Mouse (Mus musculus) adrenal gland, adult (tissue): ENCODE data around the gene Il17rc.

Source experiments
- DNase-seq, 2 experiments: peaks; one replicate each; pipeline ENCODE4 v3.0.0; 2022 to 2023; ENCODE audit warnings: low spot score in 1 of 2; ENCODE audit not compliant: inconsistent age in 2 of 2

Gene Il17rc

GRCm38 (mm10) chr6:113447639-113448038 is 23.6 kb upstream of the Il17rc start:
- no peak for DNase-seq

- no peak for DNase-seq
These were observed 19.4 kb upstream of the Il17rc start for GRCm38 (mm10) chr6:113451839-113452238.

- DNase-seq = no peak
These were observed 16.2 kb upstream of the Il17rc start for GRCm38 (mm10) chr6:113455007-113455406.

- DNase-seq = no peak
These were observed 13.2 kb upstream of the Il17rc start, which contains the start of gene Il17re for GRCm38 (mm10) chr6:113457952-113458534. TSS of gene Il17re (plus strand) at chr6:113458484.

GRCm38 (mm10) chr6:113458635-113459034 is 12.6 kb upstream of the Il17rc start:
- DNase-seq = no peak

- DNase-seq = no peak
These were observed 7.2 kb upstream of the Il17rc start for GRCm38 (mm10) chr6:113464040-113464439.

GRCm38 (mm10) chr6:113465602-113466001 is 5.6 kb upstream of the Il17rc start:
- no peak for DNase-seq

- DNase-seq = no peak
These were observed 2.7 kb upstream of the Il17rc start for GRCm38 (mm10) chr6:113468512-113468911.

- peak; percentile 68 to 89 for DNase-seq
These were observed 2.2 kb upstream of the Il17rc start for GRCm38 (mm10) chr6:113469021-113469420.

- peak; percentile 77 to 92 for DNase-seq
These were observed 1.8 kb upstream of the Il17rc start for GRCm38 (mm10) chr6:113469432-113469831.

GRCm38 (mm10) chr6:113472061-113472460 is 834 bp downstream of the Il17rc start:
- no peak for DNase-seq

- no peak for DNase-seq
These were observed 2.0 kb downstream of the Il17rc start for GRCm38 (mm10) chr6:113473246-113473645.

- DNase-seq = no peak
These were observed 2.5 kb downstream of the Il17rc start for GRCm38 (mm10) chr6:113473715-113474114.

GRCm38 (mm10) chr6:113477353-113477752 is 6.1 kb downstream of the Il17rc start:
- no peak for DNase-seq

- DNase-seq = no peak
These were observed 7.7 kb downstream of the Il17rc start for GRCm38 (mm10) chr6:113478906-113479305.

- DNase-seq = peak in 1 of 2 experiments; percentile 62
These were observed 9.5 kb downstream of the Il17rc start for GRCm38 (mm10) chr6:113480555-113481373.

- DNase-seq = peak in 1 of 2 experiments; percentile 67
These were observed 11.4 kb downstream of the Il17rc start for GRCm38 (mm10) chr6:113482477-113483099.

GRCm38 (mm10) chr6:113483100-113483615 is 11.9 kb downstream of the Il17rc start, which contains the start of gene Creld1:
TSS of gene Creld1 (plus strand) at chr6:113483297.
- DNase-seq = peak; percentile 97 to 99

GRCm38 (mm10) chr6:113483729-113484128 is 12.5 kb downstream of the Il17rc start:
- DNase-seq = peak in 1 of 2 experiments; percentile 57

GRCm38 (mm10) chr6:113487125-113487576 is 15.9 kb downstream of the Il17rc start:
- DNase-seq = peak in 1 of 2 experiments; percentile 66

GRCm38 (mm10) chr6:113489410-113489809 is 18.2 kb downstream of the Il17rc start:
- no peak for DNase-seq
